Mouse (Mus musculus) cerebellum, adult 11-12 months (tissue): ENCODE results near the gene Gm20605.
A peak's percentile ranks its signal among the peaks of the same experiment; 100 is the strongest.
"Not testable (repeated sequence)": the region's sequence is repeated elsewhere in the genome, so short reads cannot be mapped to it uniquely, and the experiment has no call there.

ENCODE experiments used
- DNase-seq: peaks from one replicate; pipeline ENCODE4 v3.0.0; 2022

Gene Gm20605

DNA sequence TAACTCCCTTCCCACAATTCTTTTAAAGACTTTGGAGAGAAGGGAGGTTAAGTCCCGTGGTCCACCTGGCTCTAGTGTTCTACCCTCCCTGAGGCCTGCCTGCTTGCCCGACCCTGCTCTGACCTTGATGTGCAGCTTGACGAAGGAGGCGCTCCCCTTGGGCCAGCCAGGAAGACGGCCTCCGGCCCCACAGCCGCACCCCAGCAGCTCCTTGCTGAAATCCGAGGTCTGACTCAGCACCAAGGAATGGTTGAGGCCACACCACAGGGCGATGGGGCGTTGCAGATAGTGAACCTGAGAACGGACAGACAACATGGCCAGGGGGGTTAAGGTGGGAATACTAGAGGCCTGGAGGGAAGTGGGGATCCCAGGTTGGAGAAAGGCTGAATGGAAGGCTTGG is 15.4 kb upstream of the Gm20605 start, which contains the start of gene Pcolce:
TSS of gene Pcolce (minus strand) at position 235 of the 400 bp plus-strand sequence.
- no peak for DNase-seq

DNA sequence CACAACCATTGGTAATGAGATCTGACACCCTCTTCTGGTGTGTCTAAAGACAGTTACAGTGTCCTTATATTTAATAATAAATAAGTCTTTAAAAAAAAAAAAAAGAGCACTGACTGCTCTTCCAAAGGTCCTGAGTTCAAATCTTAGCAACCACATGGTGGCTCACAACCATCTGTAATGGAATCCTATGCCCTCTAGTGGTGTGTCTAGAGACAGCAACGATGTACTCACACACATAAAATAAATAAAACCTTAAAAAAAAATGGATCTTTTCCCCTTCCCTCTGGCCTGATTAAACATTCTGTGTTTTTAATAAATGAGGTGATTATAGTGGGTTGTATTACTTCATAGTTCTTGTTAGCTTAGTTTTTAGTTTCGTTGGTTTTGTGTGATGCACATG is 14.1 kb upstream of the Gm20605 start:
- DNase-seq, result not testable (repeated sequence)

DNA sequence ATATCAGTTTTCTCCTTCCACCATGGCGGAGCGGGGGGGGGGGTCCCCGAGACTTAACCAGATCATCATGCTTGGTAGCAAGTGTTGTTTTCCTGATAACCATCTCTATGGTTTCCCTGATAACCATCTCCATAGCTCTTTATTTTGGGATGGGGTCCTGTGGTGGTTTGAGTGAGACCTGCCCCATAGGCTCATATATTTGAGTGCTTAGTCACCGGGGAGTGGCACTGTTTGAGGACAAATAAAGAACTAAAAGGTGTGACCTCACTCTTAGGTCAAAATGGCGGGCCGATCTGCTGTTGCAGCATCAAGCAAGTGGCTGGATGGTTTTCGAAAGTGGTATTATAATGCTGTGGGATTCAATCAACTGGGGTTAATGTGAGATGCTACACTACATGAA is 13.6 kb upstream of the Gm20605 start:
- DNase-seq, result no peak

DNA sequence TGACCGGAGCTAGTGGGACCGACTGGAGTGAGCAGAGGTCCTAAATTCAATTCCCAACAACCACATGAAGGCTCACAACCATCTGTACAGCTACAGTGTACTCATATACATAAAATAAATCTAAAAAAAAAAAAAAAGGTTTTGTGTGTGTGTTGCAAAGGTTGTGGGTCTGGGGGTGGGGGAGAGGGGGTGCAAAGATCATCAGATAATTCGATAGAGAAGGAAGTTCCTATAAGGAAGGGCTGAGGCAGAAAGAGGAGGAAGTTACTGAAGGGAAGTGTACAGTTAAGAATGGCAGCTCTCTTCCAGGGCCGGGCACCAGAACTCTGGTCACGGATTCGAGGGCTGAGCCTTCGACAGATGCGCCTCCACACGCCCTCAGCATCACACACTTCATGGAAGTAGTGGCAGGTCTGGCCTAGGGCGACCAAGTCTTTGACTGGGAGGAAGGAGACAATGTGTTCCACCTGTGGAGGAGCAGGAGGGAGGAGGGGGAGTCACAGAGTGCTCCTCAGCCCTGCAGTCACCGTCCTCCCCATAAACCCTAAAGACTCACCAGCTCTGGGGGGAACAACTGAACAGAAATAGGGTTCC is 4.9 kb upstream of the Gm20605 start:
- DNase-seq, result no peak

DNA sequence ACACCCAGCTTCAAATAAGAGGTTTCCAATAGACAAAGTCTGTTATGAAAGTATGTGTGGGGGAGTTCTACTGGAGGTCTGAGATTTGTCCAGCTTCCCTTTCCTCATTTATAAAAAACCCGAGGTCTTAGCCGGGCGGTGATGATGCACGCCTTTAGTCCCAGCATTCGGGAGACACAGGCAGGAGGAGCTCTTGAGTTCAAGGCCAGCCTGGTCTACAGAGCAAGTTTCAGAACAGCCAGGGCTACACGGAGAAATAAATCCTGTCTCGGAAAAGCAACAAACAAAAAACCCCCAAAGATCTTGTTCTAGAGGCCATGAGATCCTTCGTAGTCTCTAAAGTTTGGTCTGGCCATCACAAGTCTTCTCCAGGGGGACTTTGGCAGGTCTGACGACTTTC is 984 bp upstream of the Gm20605 start:
- no peak for DNase-seq

DNA sequence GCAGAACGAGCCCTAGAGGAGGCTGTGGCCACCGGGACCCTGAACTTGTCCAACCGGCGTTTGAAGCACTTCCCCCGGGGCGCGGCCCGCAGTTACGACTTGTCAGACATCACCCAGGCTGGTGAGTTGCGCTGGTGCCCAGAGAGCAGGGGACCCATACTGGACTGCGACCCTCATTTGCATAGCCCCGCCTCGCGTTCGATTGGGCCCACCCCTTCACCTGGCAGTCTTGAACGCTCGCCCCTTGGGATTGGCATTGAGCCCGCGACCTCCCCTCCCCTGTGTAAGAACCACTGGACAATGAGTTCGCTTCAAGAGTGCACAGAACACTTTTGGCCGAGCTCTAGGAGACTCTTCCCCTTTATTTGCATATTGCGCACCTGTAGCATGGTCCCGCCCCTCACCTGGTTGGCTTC is 339 bp downstream of the Gm20605 start:
- DNase-seq, result no peak

DNA sequence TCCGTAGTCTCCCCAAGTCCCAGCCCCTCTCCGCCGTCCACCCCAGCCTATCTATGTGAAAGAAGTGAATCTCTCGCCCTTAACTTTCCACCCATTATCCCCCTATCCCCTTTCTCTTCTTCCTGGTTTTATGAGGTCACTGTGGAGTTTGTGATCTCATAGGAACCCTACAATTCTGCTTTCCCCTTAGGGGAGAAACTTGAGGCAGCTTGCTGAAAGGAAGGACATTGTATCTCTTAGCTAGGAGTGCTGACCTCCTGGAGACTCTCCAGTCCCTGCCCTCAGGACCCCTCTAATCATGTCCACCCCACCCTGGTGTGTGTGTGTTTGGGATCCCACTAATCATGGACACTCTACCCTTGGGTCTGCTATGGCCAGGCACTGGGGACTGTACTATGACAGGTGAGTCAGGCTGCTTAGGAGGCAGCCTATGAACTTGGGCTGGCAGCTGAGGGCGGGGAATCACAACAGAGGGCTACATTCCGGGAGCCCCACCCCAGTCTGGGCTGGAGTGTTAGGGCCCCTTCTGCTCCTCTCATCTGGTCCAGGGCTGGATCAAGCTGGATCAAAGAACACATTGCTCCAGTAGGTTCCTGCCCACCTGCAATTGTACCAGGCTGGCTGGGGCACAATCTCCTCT is 1.1 kb downstream of the Gm20605 start:
- peak; percentile 45 for DNase-seq

DNA sequence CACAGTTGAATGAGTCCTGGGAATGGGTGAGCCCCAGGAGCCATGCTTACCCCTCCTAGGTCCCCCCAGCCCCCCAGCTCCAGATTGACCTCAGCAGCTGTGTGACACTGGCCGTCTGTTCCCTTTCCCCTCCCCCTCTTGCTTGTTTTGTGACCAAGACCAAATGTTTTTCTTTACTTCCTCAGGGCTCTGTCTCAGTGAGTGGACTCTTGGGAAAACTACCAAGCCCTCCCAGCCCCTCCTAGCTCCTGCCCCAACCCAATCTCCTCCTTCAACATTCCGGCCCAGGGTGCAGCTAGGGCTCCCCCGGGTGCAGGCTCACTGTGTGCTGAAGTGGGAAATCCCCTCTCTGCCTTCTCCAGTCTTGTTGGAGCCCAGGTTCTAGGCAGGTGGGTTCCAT is 1.6 kb downstream of the Gm20605 start:
- peak; percentile 43 for DNase-seq

DNA sequence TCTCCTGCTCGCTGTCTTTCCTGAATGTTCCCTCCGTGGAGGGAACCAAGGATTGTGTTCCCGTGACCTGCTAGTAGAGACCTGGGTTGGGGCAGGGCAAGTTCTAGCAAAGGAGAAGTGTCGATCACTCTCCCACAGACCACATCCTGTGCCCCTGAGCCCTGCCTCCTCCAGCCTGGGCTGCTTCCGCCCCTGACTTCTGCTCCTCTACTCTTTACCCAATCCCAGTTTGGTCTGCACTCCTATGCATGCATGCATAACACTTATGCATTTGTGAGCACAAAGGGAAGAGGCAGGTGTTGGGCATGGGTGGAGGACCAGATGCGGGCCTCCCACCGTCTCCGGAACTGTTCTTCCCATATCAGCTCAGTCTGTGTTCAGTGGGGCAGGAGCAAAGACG is 2.2 kb downstream of the Gm20605 start:
- DNase-seq, result no peak

DNA sequence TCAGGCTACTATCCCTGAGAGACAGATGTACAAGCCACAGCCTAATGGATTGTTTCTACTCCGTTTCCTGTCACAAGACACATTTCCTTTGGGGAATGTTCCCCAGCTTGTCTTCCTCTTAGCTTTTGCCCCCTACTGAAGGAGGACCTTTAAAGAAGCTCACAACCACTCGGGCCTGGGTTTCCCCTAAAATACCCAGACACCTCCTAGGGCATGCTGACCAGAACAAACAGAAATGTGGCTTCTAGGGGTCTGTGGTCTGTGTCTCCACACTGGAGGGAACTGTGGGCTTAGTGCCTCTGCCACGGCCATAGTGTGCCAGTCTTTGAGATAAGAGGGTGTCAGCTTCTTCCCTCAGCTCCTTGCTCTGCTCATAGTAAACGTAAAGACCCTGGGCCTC is 2.6 kb downstream of the Gm20605 start:
- DNase-seq, result no peak

DNA sequence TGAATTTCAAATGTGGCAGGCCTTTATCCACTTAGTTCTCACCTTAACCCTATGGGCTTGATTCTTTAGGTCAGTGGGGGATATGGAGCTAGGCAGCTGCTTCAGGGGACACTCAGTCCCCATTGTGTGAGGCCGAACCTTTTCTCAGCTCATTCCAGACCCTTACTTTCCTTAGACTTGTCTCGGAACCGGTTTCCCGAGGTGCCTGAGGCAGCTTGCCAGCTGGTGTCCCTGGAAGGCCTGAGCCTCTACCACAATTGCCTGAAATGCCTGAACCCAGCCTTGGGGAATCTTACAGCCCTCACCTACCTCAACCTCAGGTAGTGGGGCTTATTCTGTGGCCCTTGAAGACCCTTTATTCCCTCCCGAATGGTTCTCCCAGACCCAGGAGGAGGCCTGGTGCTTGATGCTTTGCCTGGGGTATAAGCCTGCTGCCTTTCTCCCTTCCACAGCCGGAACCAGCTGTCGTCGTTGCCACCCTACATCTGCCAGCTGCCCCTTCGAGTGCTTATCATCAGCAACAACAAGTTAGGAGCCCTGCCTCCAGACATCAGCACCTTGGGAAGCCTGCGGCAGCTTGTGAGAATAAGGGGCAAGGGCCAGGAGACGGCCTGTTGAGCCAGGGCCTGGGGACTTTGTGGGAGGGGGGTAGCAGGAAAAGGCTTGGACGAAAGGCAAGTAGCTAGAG is 4.6 kb downstream of the Gm20605 start:
- DNase-seq, result no peak

DNA sequence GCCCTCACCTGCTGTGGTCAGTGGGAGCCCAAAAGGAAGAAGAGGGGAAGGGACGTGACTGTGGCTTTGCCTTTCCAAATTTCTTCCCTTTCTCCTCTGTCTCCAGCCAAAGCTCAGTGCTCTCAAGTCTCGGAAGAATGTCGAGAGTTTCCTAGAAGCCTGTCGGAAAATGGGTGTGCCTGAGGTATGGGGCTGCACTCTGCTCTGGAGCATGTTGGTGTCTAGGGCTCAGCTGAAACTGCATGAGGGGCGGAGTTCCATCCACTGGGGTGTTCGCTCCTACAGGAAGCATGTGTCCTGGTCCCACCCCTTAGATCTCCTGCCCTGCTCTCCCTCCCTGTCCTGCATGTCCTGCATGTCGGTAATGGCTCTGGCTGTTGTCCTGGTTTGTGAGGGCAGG is 10.5 kb downstream of the Gm20605 start:
- DNase-seq, result no peak

DNA sequence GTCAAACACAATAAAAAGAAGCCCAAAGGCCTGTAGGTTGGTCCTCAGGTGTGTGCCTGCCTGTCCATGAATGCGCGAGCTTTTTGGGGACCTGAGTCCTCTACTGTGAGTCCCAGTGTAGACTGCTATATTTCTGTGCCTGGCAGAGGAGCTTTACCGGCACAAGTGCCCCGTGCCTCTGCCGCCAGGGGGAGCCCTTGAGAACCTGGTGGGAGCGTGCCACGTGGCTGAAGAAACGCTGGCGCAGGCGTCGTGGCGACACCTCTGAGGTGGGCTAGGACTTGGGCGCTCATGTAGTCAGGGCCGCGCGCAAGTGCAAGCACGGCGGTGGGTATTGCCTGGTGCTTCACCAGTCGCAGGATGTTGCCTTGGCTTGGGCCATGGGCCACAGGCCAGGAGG is 12.1 kb downstream of the Gm20605 start, which contains the start of gene Sap25:
TSS of gene Sap25 (plus strand) at position 281 of the 400 bp plus-strand sequence.
- DNase-seq, result no peak

DNA sequence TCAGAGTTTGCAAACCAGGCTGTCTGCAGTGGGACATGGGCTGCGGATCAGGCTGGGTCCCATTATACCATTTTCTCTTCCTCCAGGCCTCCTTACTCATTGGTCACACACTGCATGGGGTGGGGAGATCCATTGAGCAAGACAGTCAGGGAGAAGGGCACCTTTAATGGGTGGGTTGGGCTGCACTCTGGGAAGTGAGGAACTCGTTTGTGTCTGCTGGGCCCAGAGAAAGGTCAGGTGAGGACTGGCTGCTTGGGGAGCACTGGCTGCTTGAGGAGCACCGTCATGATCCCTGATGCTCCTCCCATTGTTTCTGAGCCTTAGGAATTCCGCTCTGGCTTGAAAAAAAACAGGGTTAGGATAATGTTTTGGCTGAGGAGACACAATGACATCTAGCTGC is 13.9 kb downstream of the Gm20605 start:
- DNase-seq, result no peak

DNA sequence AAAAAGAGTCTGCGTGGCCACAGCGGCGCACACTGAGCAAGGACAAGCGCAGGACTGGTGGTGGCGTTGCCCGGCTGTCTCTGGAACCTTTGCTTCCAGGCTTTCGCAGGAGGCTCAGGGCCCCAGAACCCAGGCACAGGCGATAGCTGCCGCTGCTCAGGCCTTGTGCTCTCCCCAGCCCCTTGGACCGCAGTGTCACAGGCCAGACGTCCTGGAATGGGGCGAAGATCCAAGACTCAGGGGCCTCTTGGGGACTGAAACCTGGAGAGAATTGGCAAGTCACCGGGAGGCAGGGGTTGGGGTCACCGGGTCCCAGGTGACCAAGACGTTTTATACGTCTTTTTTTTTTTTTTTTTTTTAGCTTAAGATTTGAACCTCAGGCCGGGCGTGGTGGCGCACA is 15.5 kb downstream of the Gm20605 start:
- DNase-seq, result no peak

DNA sequence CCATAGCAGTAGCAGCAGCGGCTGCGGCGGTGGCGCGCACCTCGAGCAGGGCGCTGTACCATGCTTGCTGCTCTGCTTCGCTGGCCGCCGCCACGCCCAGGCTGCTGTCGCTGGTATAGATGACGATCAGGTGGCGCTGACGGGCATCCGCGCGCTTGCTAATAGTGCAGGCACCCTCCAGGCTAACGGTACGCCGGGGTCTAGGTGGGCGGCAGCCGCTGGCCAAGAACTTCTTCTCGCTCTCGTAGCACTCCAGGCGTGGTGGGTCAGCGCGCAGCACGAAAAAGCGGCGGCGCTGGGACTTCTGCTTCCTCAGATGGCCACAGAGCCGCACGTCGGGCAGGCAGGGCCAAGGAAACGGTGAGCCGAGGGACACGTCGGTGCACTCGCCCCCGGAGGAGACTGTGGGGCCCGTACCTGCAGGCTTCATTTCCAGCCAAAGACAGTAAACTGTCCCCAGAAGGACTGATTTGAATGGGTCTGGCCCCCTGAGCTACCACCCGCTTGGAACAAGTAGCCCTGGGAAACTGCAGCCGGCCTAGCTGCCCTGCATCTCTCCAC is 16.2 kb downstream of the Gm20605 start:
- DNase-seq, result no peak

DNA sequence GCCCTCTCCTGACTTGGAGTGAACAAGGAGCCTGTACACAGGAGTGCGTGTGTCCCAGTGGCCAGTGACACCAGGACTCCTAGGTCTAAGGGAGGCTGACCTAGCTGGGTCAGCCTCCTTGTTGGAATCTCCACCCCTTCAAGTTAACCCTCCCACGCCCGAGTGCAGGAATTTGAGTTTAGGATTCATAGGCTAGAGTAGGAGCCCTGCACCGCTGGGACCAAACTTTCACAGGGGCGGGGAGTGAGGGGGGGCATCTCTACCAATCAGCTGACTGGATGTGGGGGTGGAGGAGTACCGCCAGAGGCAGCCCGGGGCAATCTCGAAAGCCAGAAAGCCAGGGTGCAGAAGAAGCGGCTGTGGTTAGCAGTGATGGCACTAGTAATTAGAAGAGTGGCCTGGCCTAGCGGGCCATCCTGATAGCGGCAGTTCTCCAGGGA is 16.7 kb downstream of the Gm20605 start, which contains the start of gene Irs3:
TSS of gene Irs3 (minus strand) at position 63 of the 440 bp plus-strand sequence.
- no peak for DNase-seq

DNA sequence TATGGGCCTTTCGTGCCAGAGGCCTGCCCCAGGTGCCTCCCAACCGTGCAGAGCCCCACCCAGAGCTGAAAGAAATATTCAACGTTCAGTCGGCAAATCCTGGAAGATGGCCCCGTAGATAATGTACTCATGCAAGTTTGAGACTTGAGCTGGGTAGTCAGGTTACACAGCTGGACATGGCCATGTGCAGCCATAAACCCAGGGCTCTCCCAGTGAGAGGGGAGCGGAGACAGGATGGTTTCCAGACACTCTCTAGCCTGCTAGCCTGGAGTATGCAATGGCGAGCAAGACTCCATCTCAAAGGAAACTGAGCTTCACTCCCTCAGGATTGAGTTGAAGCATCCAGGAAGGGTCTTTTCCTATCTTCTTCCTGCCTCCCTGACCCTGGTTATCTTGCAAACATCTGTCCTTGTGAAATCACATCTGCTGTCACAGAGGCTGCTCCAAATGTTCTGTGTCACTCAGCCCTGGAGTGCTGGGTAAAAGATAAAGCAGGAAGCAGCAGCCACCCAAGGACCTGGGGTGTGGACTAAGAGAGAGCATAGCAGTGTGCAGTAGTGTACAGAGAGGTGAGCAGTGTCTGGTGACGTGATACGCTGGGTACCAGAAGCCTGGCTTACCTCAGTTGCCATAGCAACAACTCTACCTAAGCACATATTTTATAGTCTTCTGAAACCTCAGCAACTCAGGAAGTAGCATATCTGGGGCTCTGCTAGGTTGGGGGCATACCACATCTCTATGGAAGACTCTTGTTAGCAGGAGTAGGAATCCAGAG is 19.0 kb downstream of the Gm20605 start:
- DNase-seq, result no peak

DNA sequence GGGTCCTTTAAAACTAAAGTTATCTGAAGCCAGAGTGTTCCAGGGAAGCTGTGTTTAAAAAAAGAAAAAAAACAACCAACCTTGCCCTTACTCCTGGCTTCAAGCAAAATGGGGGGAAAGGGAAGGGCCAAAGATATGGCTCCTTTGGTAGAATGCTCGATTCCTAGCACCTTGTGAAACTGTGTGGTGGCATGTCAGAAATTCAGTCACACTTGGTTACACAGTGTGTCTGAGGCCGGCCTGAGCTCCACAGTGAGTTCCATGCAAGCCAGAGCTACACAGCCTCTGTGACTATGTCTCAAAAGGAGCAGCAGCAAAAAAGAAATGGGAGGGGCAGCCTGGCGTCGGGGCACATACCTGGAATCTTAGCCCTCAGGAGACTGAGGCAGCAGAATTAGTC is 20.3 kb downstream of the Gm20605 start:
- DNase-seq, result no peak

DNA sequence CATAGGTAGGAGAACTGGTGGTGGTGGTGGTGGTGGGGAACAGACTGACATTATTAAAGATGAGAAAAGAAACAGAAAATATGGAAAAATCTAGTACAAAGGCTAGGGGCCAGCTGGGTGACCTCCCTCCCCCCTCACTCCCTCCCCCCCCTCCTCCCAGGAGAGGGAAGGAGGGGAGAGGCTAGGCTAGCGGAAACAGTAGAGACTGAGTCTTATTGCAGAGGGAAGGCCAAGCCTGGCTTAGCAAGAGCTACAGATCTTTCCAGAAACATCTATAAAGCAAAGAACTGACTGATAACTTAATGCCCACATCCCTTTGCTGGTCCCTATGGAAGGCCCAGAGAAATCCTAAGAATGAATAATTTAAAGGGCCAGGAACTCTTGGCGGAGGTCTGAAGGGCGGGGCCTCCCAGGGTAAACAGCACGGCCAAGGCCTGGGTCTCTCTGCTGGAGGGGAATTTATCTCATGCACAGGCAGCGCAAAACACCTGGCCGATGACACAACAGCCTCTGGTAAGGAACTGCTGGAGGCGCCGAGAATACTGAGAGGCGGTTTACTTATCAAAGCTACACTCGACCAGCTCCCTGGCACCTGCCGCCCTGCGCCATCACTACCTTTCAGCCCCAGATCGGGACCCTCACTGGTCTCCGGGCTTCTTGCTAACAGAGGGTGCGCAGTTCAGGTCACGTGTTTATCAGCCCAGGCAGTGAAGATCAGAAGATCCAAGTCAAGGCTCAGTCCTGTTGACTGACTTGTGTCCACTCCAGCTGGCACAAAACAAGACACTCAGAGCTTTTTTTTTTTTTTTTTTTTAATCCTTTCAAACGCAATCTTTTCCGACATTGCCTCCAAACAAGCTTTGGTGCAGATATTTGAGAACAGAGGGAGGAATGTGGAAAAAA is 20.9 kb downstream of the Gm20605 start:
- no peak for DNase-seq

DNA sequence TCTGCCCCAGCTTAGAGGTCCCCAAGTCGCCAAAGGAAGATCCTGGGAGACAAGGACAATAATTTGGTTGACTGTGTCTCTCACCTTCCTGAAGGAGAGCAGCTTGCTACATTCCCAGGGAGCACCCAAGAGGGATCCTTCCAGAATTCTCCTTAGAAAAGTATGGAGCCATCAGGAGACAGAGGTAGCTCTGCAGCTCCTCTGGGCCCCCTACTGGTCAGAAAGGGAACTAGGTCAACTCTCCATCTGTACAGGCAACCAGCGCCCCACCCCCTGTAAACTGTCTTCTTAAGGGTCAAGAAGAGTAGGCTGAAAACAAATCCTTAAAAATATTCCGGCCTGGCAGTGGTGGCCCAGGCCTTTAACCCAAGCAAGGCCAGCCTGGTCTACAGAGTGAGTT is 23.5 kb downstream of the Gm20605 start:
- peak; percentile 77 for DNase-seq

DNA sequence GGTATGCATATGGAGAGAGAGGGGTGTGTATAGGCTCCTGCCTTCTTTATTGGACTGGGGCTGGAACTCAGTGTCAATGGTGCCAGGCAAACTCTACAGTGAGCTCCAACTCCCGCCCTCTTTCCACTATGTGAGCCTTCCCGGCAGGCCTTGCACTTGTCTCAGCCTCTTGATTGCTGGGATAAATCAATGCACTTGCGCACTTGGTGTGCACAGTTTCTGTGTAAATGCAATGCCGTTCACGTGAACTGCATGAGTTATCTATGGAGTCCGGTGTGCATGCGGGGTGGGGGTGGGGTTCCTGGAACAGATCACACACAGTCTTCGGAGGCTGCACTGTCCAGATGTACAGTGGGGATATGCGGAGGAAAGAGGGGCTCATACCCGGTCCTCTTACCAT is 24.4 kb downstream of the Gm20605 start:
- no peak for DNase-seq
